Mouse (Mus musculus) left cerebral cortex, postnatal 10 days (tissue): ENCODE measurements at regions not wholly inside any gene's neighbourhood (a gene's known extent, or its start where the extent isn't known, plus 50 kb on each side); places are given as distances from the start of the nearest gene placed in this dataset.

Experiments
- DNase-seq, 2 experiments: peaks; one replicate each; pipeline ENCODE4 v3.0.0; 2021 to 2022; ENCODE audit warnings: low spot score in 2 of 2, mixed read lengths in 1 of 2; ENCODE audit errors: extremely low spot score in 1 of 2
- intact Hi-C: fragments of 180-260 bp; cut with DNase I; formaldehyde crosslinking; loops from one replicate; pipeline ENCODE4 v1.15.1; 2025

GRCm38 (mm10) chr11:57913801-57914560, 81.4 kb upstream of the Hand1 start:
- DNase-seq: no peak
- intact Hi-C loops: no loop called here

- DNase-seq: no peak
- intact Hi-C loops: no loop called here
These were observed 80.5 kb upstream of the Hand1 start for GRCm38 (mm10) chr11:57913020-57913699.

- intact Hi-C loops: no loop called here
- no peak for DNase-seq
These were observed 79.2 kb upstream of the Hand1 start for GRCm38 (mm10) chr11:57911698-57912283.

GRCm38 (mm10) chr11:57904216-57904615, 71.6 kb upstream of the Hand1 start:
- intact Hi-C loops: no loop called here
- no peak for DNase-seq

GRCm38 (mm10) chr11:57899335-57899734, 66.7 kb upstream of the Hand1 start:
- no peak for DNase-seq
- intact Hi-C loops: no loop called here

- intact Hi-C loops: no loop called here
These were observed 62.9 kb upstream of the Hand1 start for GRCm38 (mm10) chr11:57895497-57895896.

GRCm38 (mm10) chr11:57882736-57883635, 50.4 kb upstream of the Hand1 start:
- DNase-seq: no peak
- intact Hi-C loops: no loop called here

More at GRCm38 (mm10) chr11:57895497-57895896, 62.9 kb upstream of the Hand1 start:
- DNase-seq: no peak
